Mouse (Mus musculus) skeletal muscle tissue, adult 2 months (tissue): ENCODE results near the gene Usp4.

ENCODE experiments used
- DNase-seq: peaks from one replicate; pipeline ENCODE4 v3.0.0-alpha.2; 2012; ENCODE audit warnings: low read depth, low spot score

Gene Usp4

DNA sequence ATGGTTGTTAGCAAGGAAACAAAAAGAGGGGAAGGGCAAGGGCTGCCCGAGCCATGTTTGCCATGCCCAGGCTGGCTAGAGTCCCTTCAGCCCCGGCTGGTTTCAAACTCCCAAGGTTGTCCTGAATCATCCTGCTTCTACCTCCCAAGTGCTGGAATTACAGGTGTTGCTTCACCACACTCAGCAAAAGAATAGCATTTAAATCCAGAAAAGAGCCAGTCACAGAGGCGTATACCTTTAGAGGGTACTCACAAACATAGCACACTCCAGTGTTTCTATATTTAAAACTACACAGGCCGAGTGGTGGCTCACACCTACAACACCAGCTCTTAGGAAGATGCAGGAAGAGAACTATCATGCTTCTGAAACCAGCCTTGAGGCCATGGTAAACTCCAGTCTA, 61.9 kb downstream of the Usp4 start:
- no peak for DNase-seq

- no peak for DNase-seq
Measured at GRCm38 (mm10) chr9:108411381-108411942, 63.8 kb downstream of the Usp4 start.

- no peak for DNase-seq
Measured at GRCm38 (mm10) chr9:108412221-108412620, 64.6 kb downstream of the Usp4 start.

DNA sequence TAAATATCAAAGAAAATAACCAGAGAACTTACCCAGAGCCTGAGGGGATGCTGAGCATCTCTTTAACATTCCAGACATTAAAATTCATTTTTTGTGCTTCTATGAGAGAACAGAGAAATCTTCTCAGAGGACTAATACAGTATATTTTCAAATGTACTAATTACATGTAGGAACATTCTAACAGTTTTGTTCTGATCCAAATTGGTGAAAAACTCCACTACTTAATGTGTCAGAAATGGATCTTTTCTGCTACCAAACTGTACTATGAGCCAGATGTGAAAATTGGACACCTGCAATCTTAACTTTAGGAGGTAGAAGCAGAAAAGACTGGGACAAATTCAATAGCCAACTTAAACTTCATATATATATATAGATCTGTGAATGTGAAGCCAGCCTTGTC, 80.7 kb downstream of the Usp4 start, which contains the start of gene Ccdc36:
TSS of gene Ccdc36 (minus strand) at position 101 of the 400 bp plus-strand sequence.
- no peak for DNase-seq

DNA sequence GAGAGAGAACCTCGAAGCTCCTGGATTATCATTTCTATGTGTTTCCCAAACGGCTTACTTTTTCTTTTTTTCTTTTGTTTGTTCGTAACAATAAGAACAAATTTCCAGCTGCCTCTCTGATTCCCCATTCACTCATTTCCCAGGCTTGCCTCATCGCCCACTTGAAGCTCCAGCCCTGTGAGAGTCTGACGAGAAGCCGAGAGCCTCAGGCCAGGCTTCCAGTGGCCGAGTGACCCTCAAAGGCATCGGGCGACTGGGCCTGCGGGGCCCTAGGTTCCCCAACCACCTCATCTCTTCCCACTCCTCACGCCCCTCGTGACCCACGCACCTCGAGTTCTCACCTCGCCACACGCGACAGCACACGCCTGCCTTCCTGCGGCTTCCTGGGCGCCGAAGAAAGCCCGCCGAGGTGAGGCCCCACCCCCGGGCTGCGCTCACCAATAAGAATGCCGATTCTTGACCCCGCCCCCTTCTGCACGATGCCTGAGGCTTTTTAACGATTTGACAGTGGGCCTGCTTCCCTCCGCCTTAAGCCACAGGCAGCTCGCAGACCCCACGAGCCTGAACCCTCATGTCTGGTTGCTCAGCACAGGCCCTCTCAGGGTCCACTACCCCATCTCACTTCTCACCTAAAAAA, 83.9 kb downstream of the Usp4 start:
- DNase-seq: no peak

GRCm38 (mm10) chr9:108436182-108436581, 88.5 kb downstream of the Usp4 start, which contains the start of gene BC048562:
TSS of gene BC048562 (plus strand) at chr9:108436482.
- DNase-seq: no peak

DNA sequence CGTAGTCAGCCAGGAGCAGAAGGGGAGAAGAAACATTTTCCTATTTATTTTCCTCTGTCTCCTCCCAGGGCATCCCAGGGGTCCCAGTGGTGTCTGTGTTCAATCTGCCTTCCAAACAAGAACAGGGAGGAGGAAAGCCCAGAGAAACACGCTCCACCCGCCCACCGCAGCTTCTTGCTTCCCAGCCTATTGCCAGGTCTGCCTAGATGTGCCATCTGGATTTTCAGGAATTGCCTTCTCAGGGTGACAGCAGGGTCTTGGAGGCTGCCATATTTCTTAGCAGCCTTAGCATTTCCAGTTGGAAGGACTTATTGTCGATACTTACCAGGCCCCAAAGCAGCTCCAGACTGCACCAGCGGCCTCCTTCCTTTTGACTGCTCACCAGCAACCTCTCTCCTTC, 91.5 kb downstream of the Usp4 start:
- no peak for DNase-seq

GRCm38 (mm10) chr9:108440485-108440884, 92.8 kb downstream of the Usp4 start:
- DNase-seq: no peak

- no peak for DNase-seq
Measured at GRCm38 (mm10) chr9:108441236-108441919, 93.7 kb downstream of the Usp4 start.
